Mouse (Mus musculus) testis, adult 2 months (tissue): Measurements from ENCODE around the gene Adam12.

Experiments used
- CTCF ChIP-seq: fragments of 200-500 bp; IDR thresholded peaks from 2 replicates; pipeline ENCODE4 v1.5.1; 2012; ENCODE audit warnings: low read depth, mild to moderate bottlenecking, inconsistent platforms, low read length, moderate library complexity; ENCODE audit not compliant: control insufficient read depth, insufficient read depth, insufficient replicate concordance
- POLR2A ChIP-seq: fragments of 200-500 bp; IDR thresholded peaks from 2 replicates; pipeline ENCODE4 v1.6.1; 2012; ENCODE audit warnings: low read depth, mild to moderate bottlenecking, inconsistent platforms, low read length, moderate library complexity; ENCODE audit not compliant: control insufficient read depth

DNA sequence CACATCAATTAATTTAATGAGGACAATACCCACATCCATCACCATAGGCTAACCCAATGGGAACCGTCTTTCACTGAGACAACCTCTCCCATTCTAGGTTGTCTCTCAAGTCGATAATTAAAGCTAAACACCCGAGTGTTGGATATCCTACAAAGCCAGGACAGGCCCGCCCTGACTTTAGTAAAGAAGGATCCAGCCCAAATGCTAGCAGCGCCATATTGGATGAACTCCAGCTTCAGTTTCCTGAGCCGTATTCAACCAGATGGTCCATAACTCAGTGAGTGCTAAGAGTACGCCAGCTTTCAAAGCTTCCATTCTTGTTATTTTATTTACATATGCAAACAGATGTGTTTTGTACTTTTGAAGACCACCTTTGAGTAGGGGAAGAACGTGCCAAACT lies 81.6 kb downstream of the Adam12 start:
- TF ChIP-seq CTCF: no peak
- no peak for TF ChIP-seq POLR2A
